Mouse (Mus musculus) midbrain, embryonic 12.5 days (tissue): ENCODE data around the gene Acadl. TPM values are rescaled to one million over a fixed set of nuclear protein-coding genes. Genes with fewer than 3 reads are reported as not detected.
A peak's percentile ranks its signal among the peaks of the same experiment; 100 is the strongest.

ENCODE experiments used
- ATAC-seq: fragments of 200-750 bp; cut with Nextera tagmentation; 2 replicates; pipeline ENCODE4 v1.8.0; 2017; ENCODE audit warnings: low read depth, moderate TSS enrichment, moderate library complexity; ENCODE audit not compliant: low FRiP score
- H3K27ac ChIP-seq: fragments of 300-500 bp; sonication (generic); replicated peaks from 2 replicates; pipeline ENCODE4 v1.5.1; 2016; ENCODE audit warnings: mild to moderate bottlenecking
- H3K27me3 ChIP-seq: fragments of 300-500 bp; sonication (generic); 2 replicates; pipeline ENCODE4 v1.6.1; 2016; ENCODE audit warnings: mild to moderate bottlenecking
- H3K36me3 ChIP-seq: fragments of 300-500 bp; sonication (generic); 2 replicates; pipeline ENCODE4 v1.6.1; 2016
- H3K4me1 ChIP-seq: fragments of 300-500 bp; sonication (generic); 2 replicates; pipeline ENCODE4 v1.6.1; 2016
- H3K4me2 ChIP-seq: fragments of 300-500 bp; sonication (generic); replicated peaks from 2 replicates; pipeline ENCODE4 v1.6.1; 2016; ENCODE audit warnings: mild to moderate bottlenecking, moderate library complexity
- H3K4me3 ChIP-seq: fragments of 300-500 bp; sonication (generic); 2 replicates; pipeline ENCODE4 v1.5.1; 2016; ENCODE audit warnings: mild to moderate bottlenecking
- H3K9ac ChIP-seq: fragments of 300-500 bp; sonication (generic); replicated peaks from 2 replicates; pipeline ENCODE4 v1.6.1; 2016; ENCODE audit warnings: mild to moderate bottlenecking, moderate library complexity
- H3K9me3 ChIP-seq: fragments of 300-500 bp; sonication (generic); 2 replicates; pipeline ENCODE4 v1.6.1; 2016; ENCODE audit warnings: mild to moderate bottlenecking
- WGBS: fragments of 180-500 bp; shearing (Covaris S2); methylation state at CpG from one replicate; pipeline ENCODE4 v1.1.7; 2016; 5-methylcytosine and 5-hydroxymethylcytosine counted together
- polyA plus RNA-seq: library from polyadenylated mRNA; unstranded; fragments of >200 nt; fragmentation: Nextera tagmentation; extraction: Ambion mirVana; gene quantifications from 2 replicates; pipeline ENCODE4 v1.2.1, GENCODE M21; 2016

Acadl gene
- polyA plus RNA-seq: 49.2 and 49.9 TPM in 2 replicates

DNA sequence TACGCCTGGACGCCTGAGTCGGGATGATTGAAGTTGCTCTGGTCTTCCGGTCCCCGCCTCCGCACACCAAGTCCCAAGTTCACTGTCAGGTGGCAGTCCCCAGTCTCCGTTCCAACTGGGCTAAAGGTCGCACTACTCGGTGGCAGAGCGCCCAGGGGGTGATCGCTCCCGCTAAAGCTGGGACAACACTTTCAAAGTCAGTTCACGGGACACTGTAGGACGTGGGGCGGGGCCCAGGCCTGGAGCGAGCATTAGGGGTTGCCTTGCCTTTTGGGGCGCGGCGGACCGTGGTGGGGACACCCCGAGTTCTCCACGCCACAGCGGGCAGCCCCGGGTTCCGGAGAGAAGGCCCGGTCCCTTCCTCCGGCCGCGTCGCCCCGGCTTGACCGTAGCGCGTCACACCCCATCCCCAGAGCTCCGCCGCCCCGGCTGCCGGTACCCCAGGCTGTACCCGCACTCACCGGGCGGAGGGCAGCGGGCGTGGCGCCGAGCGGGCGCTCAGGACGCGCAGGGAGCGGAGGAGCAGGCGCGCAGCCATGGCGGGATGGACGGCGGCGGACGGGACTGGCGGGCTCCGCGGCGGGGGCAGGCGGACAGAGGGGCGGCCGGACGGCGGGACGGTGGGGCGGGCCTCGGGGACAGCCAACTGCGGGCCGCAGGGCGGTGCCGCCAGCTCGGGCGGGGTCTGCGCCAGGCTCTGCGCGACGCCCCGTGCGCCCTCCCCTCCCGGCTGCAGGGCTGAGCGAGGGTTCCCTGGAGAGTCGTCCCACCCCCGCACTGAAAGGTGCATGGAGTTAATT is at the start of gene Acadl:
Gene Acadl (minus strand): TSS at position 566 of the 800 bp plus-strand sequence.
- WGBS: under 1% methylated on average over 83 of the region's 85 CpGs
- H3K4me1 ChIP-seq: peaks cover 14% of the 10 kb centered on the region

DNA sequence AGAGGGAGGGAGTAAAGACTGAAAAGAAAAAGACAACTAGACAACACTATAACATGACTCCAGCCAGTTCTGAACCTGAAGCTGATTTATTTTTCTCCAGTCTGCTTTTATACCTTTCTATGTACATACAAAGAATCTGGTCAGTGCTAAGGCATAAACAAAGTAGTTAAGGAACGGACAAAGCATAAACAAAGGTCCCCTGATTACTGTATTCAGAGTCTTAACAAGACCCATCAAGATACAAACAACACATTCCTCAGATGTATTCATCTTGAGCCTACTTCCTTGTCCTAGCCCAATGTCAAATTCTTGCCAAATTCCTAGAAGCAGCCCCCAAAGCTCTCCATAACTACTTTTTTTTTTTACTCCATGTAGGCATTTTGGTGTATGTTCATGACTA is 49.2 kb upstream of the Acadl start:
- H3K27me3 ChIP-seq: no peaks in the 10 kb centered on the region
- no peak overlapping the region for H3K4me2 ChIP-seq
- 96% methylated on average over 1 of the region's 1 CpGs for WGBS
- H3K36me3 ChIP-seq: no peaks in the 10 kb centered on the region
- no peaks in the 10 kb centered on the region for H3K4me1 ChIP-seq
- no peak overlapping the region for H3K9ac ChIP-seq
- no peak overlapping the region for H3K27ac ChIP-seq
- no peak overlapping the region for H3K4me3 ChIP-seq
- no peak for ATAC-seq
- H3K9me3 ChIP-seq: no peaks in the 10 kb centered on the region; the same call in 1 of the 2 replicates

More for the DNA sequence above, at the start of gene Acadl:
- ATAC-seq: peak; percentile 88
- Histone ChIP-seq H3K9ac (peak within 1 kb of the TSS; percentile 83), H3K36me3 (peaks cover 1% of the 10 kb centered on the region; the same call in 1 of the 2 replicates), H3K27ac (peak within 1 kb of the TSS; percentile 49; the same call in 1 of the 2 replicates), H3K27me3 (no peaks in the 10 kb centered on the region), H3K4me3 (peak within 1 kb of the TSS; percentile 87), H3K4me2 (peak within 1 kb of the TSS; percentile 71), H3K9me3 (no peaks in the 10 kb centered on the region; the same call in 1 of the 2 replicates)

DNA sequence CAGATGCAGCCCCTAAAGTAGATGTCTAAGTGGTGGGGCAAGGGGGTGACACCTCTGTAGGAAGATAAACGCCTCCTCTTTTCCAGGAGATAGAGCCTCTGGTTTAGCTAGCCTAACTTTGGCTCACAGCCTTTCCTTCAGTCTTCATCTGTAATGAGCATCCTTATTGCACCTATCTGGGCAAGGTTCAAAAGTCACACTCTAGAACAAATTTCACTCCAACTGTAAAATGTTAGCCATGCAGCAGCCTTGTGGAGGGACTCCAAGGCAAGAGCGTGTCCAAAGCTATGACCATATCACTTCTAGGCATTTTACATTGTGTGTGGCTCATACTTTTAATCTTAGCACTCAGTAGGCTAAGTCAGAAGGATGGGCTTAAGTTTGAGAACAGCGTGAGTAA is 39.5 kb upstream of the Acadl start:
- Histone ChIP-seq H3K36me3 (no peaks in the 10 kb centered on the region), H3K4me1 (no peaks in the 10 kb centered on the region), H3K27ac (no peak overlapping the region), H3K9ac (no peak overlapping the region), H3K27me3 (no peaks in the 10 kb centered on the region), H3K9me3 (no peaks in the 10 kb centered on the region), H3K4me2 (no peak overlapping the region), H3K4me3 (no peak overlapping the region)
- 89% methylated on average over 3 of the region's 3 CpGs for WGBS
- no peak for ATAC-seq

DNA sequence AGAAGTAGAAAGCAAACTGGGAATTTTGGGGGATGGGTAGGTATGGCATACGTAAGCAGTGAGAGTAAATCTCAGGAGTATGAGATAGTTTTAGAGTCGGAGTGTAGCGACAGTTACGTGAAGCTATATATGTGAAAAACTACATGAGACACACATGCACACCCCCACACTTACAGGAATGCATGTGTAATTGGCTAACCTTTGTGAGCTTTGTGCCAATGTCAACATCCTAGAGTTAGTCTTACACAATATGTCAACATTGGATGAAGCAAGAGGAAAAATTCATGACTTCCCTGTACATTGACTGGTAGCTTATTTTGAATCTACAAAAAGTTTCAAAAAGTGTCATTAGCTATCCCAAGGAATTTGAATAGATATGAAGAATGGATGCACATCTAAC is 37.9 kb upstream of the Acadl start:
- Histone ChIP-seq H3K4me1 (peaks cover 9% of the 10 kb centered on the region; the same call in 1 of the 2 replicates), H3K27me3 (no peaks in the 10 kb centered on the region), H3K27ac (no peak overlapping the region), H3K4me3 (no peak overlapping the region), H3K9ac (no peak overlapping the region), H3K4me2 (no peak overlapping the region), H3K9me3 (no peaks in the 10 kb centered on the region), H3K36me3 (no peaks in the 10 kb centered on the region)
- 92% methylated on average over 4 of the region's 4 CpGs for WGBS
- ATAC-seq: no peak

DNA sequence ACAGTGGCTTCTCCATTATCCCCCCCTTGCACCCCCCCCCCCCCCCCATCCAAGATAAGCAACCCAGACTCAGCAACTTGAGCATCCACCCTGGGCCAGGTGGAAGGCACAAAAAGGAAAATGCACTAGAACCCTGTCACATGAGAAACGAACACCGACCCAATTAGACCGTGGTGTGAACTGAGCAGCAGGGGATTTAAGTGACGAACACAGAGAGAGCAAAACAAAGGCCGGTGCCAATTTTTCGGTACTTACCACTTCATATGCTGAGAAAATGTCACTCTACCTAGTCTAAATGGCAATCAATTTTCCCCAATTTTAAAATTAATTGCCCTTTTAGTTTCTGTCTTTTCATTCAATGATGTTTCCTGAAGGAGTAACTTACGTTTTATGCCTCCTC is 35.2 kb upstream of the Acadl start:
- Histone ChIP-seq H3K36me3 (no peaks in the 10 kb centered on the region), H3K9me3 (no peaks in the 10 kb centered on the region), H3K4me3 (no peak overlapping the region), H3K9ac (no peak overlapping the region), H3K27ac (no peak overlapping the region), H3K4me1 (peaks cover 15% of the 10 kb centered on the region; the same call in 1 of the 2 replicates), H3K4me2 (no peak overlapping the region), H3K27me3 (no peaks in the 10 kb centered on the region)
- no peak for ATAC-seq
- WGBS: 81% methylated on average over 7 of the region's 7 CpGs

DNA sequence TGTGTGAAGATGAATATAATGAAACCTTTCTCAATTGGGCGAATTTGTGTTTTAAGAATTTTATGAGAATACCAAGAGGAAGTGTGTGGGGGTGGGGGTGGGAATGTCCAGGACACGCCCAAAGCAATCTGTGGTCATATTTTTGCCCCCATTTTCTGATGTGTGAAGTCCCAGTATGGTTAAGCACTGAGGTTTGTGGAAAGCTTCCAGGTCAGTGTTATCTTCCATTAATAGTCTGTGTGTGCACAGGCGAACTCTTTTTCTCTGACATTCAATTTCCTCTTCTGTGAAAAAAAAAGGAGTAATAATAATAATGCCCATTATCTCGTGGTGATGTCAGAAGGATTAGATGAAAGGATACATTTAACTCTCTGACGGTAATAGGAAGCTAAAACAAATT is 33.5 kb upstream of the Acadl start:
- H3K4me3 ChIP-seq: no peak overlapping the region
- H3K27me3 ChIP-seq: no peaks in the 10 kb centered on the region
- 62% methylated on average over 5 of the region's 5 CpGs for WGBS
- H3K9me3 ChIP-seq: no peaks in the 10 kb centered on the region
- ATAC-seq: peak; percentile 35; the same call in 1 of the 2 replicates
- H3K4me2 ChIP-seq: 0 out of 2 replicates have a peak overlapping the region, but pooled peaks have one; percentile 4
- H3K4me1 ChIP-seq: peaks cover 15% of the 10 kb centered on the region; the same call in 1 of the 2 replicates
- H3K9ac ChIP-seq: 0 out of 2 replicates have a peak overlapping the region, but pooled peaks have one; percentile 28
- no peaks in the 10 kb centered on the region for H3K36me3 ChIP-seq
- peak overlapping the region; percentile 55 for H3K27ac ChIP-seq

DNA sequence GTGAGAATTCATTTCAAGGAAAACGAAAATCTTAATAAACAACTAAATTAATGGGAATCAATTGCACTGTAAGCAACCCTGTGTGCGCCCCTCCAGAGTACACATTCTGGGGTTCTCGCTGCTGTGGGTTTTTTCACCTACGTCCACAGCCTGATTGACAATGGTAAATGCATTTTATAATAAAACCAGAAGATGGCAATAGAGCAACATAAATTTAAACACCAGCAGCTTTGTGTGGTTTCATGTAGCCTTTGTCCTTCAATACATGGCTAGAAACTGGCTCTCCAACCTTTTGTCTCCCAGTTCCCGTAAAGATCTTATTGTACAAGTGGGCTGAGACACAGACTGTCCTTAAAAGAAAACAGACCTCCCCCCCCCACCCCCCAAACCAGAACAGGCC is 33.0 kb upstream of the Acadl start:
- H3K4me2 ChIP-seq: 0 out of 2 replicates have a peak overlapping the region, but pooled peaks have one; percentile 4
- H3K4me1 ChIP-seq: peaks cover 15% of the 10 kb centered on the region; the same call in 1 of the 2 replicates
- peak overlapping the region; percentile 55 for H3K27ac ChIP-seq
- WGBS: 54% methylated on average over 5 of the region's 5 CpGs
- no peaks in the 10 kb centered on the region for H3K27me3 ChIP-seq
- no peak overlapping the region for H3K9ac ChIP-seq
- ATAC-seq: peak; percentile 77
- no peak overlapping the region for H3K4me3 ChIP-seq
- H3K9me3 ChIP-seq: no peaks in the 10 kb centered on the region
- no peaks in the 10 kb centered on the region for H3K36me3 ChIP-seq

DNA sequence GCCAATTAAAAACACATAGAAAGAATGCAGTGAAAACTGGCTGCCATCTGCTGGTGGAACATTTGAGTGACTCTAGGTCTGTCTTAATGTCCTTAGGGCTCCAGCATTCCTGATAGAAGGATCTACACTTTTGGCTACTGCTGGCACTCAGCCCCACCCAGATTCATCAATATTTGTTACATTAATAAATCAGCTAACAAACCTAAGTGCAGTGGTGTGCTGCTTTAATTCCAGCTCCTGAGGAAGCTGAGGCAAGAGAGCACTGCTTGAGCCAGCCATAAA is 32.7 kb upstream of the Acadl start:
- no peaks in the 10 kb centered on the region for H3K27me3 ChIP-seq
- no peak overlapping the region for H3K9ac ChIP-seq
- no peak overlapping the region for H3K4me2 ChIP-seq
- H3K4me3 ChIP-seq: no peak overlapping the region
- no peaks in the 10 kb centered on the region for H3K36me3 ChIP-seq
- H3K4me1 ChIP-seq: peaks cover 15% of the 10 kb centered on the region; the same call in 1 of the 2 replicates
- peak; percentile 79 for ATAC-seq
- no peak overlapping the region for H3K27ac ChIP-seq
- H3K9me3 ChIP-seq: no peaks in the 10 kb centered on the region

DNA sequence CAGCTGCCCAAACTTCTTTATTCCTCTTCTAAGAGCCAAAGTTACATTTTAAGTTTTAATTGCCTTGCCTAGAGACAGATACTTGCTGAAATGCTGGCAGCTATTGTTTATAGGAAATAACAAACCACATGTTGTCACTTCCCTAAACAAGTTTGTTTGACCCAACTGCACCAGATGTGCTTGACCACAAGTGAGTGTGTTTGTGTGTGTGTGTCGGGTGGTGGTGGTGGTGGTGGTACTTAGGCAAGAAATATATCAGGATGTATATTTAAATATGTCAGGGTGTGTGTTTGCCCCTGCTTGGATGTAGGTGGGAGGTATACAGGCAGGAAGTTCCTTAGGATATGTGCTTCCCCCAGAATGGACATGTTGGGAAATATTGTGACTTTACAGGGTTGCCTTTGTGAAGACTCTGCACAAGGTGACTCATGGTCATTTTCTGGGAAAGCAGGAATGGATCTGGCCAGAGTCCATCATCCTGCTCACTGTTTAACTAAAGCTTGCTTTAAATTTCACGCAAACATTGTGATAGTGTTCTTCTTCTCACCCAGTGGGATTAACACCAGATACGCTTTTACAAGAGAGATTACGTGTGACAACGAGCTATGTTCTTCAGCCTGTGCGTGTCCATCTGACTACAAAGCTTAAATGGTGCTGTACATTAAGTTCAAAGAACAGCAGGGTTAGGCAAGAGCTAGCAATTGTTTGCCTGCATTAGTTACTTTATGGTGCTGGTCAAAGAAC is 32.2 kb upstream of the Acadl start:
- Histone ChIP-seq H3K4me3 (no peak overlapping the region), H3K4me1 (peaks cover 15% of the 10 kb centered on the region; the same call in 1 of the 2 replicates), H3K27ac (no peak overlapping the region), H3K4me2 (no peak overlapping the region), H3K36me3 (no peaks in the 10 kb centered on the region), H3K9ac (no peak overlapping the region), H3K9me3 (no peaks in the 10 kb centered on the region), H3K27me3 (no peaks in the 10 kb centered on the region)
- 71% methylated on average over 6 of the region's 6 CpGs for WGBS
- no peak; the same call in 1 of the 2 replicates for ATAC-seq

DNA sequence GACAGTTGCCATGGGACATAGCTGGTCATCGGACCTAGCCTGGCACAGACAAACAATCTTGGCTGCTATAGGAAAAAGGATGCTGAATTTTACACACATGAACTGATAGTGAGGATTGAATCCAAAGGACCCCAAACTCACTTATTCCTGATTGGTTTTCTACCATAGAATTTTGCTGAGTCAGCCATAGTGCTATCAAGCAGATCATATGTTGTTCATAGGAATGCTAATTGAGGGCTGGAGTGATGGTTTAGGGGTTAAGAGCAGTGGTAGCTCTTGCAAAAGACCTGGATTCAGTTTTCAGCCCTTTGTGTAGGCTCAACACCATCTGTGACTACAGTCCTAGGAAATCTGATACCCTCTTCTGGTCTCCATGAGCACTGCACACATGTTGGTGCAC is 24.1 kb upstream of the Acadl start:
- no peaks in the 10 kb centered on the region for H3K9me3 ChIP-seq
- H3K27me3 ChIP-seq: no peaks in the 10 kb centered on the region
- H3K4me2 ChIP-seq: no peak overlapping the region
- 100% methylated on average over 1 of the region's 1 CpGs for WGBS
- no peaks in the 10 kb centered on the region for H3K4me1 ChIP-seq
- H3K9ac ChIP-seq: no peak overlapping the region
- H3K4me3 ChIP-seq: no peak overlapping the region
- no peaks in the 10 kb centered on the region for H3K36me3 ChIP-seq
- H3K27ac ChIP-seq: no peak overlapping the region
- ATAC-seq: no peak

DNA sequence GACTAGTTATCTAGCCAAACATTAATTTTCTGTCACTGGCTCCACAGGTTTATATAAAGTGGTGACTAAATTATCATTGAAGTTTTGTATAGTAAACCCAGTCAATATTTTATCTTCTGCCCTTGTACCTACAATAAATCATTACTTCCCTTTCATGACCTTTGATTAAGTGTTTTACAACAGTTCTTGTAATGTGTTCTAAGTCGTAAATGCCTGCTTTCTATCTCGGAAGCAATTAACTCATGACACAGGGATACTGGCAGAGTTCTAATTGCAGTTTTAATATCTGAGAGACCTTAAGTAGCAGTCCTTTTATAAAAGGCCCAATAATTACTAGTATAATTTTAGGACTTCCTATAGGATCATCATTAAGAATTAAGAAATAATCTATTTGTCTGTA is 17.1 kb upstream of the Acadl start:
- ATAC-seq: no peak
- Histone ChIP-seq H3K4me2 (no peak overlapping the region), H3K9me3 (no peaks in the 10 kb centered on the region), H3K9ac (no peak overlapping the region), H3K27ac (no peak overlapping the region), H3K36me3 (no peaks in the 10 kb centered on the region), H3K4me1 (no peaks in the 10 kb centered on the region), H3K27me3 (no peaks in the 10 kb centered on the region), H3K4me3 (no peak overlapping the region)
- 92% methylated on average over 2 of the region's 2 CpGs for WGBS

DNA sequence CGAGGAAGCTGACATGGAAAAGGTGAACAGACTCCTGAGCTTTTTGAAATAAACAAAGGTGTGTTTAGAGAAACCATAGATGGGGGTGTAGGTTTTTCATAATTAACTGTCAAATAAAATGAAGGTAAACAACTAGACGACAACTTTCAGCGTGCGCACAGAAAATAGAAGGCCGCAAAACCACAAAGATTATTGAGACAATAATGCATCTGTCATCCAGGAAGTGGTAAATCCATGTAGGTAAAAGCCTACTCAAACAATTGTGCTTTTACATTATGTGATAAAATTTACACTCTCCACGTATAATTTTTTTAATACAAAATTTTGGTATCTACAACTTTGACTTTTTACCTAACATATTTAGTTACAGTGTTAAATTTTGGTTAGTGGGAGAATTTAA is 11.7 kb upstream of the Acadl start:
- WGBS: 93% methylated on average over 6 of the region's 6 CpGs
- Histone ChIP-seq H3K4me1 (no peaks in the 10 kb centered on the region), H3K4me2 (no peak overlapping the region), H3K9me3 (no peaks in the 10 kb centered on the region), H3K4me3 (no peak overlapping the region), H3K27ac (no peak overlapping the region), H3K27me3 (no peaks in the 10 kb centered on the region), H3K36me3 (no peaks in the 10 kb centered on the region), H3K9ac (no peak overlapping the region)
- no peak for ATAC-seq
